Mouse (Mus musculus) brain, embryonic 14.5 days (tissue): ENCODE results near the gene Hmgb4.

Source experiments
- CTCF ChIP-seq: fragments of 200-500 bp; IDR thresholded peaks from 2 replicates; pipeline ENCODE4 v1.5.1; 2012; ENCODE audit warnings: inconsistent platforms, mild to moderate bottlenecking, moderate library complexity, borderline replicate concordance; ENCODE audit not compliant: insufficient read depth, insufficient read length; ENCODE audit errors: extremely low read depth
- POLR2A ChIP-seq: fragments of 200-500 bp; IDR thresholded peaks from 2 replicates; pipeline ENCODE4 v1.6.1; 2012; ENCODE audit warnings: mild to moderate bottlenecking, inconsistent platforms, borderline replicate concordance; ENCODE audit not compliant: poor library complexity, insufficient read depth, insufficient read length, severe bottlenecking; ENCODE audit errors: extremely low read depth

DNA sequence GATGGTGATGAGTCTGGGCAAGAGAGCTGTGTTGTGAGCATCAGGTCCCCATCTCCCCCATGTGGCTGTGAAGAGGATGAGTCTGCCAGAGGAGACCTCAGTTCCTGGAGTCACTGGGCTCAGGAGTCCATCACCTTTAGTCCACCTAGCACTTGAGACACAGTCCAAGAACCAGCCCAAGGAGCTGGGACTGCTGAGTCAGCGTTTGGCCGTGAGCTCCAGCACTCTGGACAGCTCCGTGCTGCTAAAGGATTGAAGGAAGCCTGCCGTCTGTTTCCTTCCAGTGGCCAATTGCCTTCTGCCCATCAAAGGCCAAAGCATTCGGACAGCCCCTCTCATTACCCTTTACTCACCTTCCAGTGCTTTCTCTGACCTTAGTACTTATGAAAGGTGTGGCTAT lies 12.1 kb downstream of the Hmgb4 start:
- TF ChIP-seq CTCF, result no peak
- no peak for TF ChIP-seq POLR2A
